Mouse (Mus musculus) A20 (cell line): Measurements from ENCODE around the gene Gm20388.

Experiments
- DNase-seq: peaks from one replicate; pipeline ENCODE4 v3.0.0-alpha.2; 2011; ENCODE audit warnings: low read depth, low spot score

Gene Gm20388

DNA sequence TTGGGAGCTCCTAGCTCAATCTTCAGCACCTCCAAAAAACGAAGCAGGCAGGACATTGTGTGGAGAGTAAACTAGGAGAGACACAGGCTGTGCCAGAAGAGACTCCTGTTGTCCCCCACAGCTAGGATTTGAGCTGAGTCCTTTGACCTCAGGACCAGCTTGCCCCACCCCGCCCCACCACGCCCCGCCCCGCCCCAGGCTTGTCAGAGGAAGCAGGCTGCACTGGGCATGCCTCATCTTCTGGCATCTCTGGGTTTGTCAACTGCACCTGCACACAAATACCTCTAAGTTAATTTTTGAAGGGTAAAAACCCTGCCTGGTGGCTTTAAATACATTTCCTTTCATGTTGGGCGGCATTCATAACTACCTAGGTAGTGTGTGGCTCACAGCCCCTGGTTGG is 290.7 kb downstream of the Gm20388 start:
- DNase-seq = peak; percentile 83

DNA sequence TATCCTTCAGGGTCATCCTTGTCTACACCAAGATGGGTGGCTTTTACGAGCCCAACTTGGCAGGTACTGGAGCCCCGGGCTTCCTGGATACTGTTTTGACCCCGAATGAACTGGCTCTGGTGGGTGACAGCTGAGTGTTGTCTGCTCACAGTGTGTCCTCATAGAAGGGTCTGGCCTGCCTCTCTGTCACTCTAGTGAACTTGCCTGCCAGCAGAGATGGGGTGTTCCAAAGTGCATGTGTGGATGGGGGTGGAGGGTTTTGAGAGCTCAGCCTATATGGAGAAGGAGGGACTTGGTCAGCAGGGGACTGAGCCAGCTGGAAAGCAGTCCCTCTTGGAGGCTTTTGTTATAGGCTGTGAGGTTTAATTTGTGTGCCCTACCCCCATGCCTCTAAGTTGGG is 291.9 kb downstream of the Gm20388 start:
- DNase-seq = no peak

- DNase-seq = no peak
These were observed 294.2 kb downstream of the Gm20388 start for GRCm38 (mm10) chr8:120204736-120205360.

GRCm38 (mm10) chr8:120205916-120206315 is 295.3 kb downstream of the Gm20388 start:
- no peak for DNase-seq

- DNase-seq = peak; percentile 28
These were observed 296.7 kb downstream of the Gm20388 start for GRCm38 (mm10) chr8:120207364-120207763.

DNA sequence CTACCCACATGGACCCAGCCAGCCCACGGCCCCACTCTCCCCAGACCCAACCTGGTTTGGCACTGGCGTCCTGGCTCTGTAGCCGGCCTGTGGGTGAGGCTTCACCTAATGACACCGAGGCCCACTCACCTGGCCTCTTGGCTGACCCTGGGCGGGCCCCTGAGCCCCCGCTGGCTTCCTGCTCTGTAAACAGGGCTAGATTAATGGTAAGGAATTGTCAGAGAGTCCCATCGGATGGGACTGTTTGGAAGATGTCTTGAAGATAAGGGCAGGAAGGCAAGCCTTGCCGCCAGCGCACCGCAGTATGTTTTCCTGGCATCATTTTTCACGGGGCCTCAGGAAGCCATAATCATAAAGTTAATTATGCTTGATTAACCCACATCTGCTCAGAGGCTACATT is 297.5 kb downstream of the Gm20388 start:
- DNase-seq = no peak

DNA sequence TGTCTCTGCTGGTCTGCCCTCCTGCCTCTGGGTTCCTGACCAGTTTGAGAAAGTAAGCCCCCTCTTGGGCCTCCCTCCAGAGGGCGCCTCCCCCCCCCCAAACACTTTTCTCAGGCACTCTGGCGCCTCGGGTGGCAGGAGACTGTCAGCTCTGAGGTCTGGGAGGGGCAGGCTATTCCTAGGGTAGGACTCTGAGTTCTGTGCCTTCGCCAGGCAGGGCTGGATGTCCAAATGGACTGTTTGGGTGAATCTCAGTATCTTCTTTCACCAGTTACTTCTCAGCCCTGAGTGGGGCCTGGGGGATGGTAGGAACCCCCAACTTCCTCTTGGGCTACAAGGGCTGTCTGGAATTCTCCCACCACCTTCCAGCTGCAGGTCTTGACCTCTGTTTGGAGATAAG is 300.7 kb downstream of the Gm20388 start:
- DNase-seq = no peak

DNA sequence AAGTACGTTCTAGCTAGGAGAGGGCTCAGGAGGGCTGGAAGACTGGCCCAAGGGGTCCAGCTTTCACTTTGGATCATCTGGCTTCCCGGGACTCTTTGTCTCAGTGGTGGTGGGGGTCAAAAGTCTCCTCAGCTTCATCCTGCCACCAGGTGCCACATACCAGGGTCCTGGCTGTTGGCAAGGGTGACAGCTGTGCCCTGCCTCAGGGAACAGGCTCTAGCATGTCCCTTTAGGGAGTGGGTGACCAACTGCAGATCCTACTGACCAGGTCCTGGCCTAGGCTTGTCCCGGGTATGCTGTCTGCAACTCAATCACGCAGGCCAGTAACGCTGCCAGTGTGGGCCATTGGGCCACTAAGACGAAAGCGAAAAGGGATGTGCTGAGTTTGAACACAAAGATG is 302.0 kb downstream of the Gm20388 start:
- DNase-seq = no peak

DNA sequence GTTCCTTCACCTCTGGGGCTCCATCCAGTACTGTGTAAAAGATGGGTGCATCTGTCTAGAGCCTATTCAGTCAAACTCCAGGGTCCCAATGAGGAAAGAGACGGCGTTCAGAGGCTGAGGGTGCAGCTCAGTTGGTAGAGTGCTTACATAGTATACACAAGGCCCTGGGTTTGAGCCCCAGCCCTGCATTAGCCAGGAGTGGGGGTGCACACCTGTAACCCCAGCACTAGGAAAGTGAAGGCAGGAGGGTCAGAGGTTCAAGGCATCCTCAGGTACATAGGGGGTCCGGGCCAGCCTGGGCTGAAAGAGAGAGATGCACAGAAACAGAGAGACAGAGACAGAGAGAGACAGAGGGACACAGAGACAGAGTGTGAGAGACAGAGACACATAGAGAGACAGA is 302.6 kb downstream of the Gm20388 start:
- no peak for DNase-seq

DNA sequence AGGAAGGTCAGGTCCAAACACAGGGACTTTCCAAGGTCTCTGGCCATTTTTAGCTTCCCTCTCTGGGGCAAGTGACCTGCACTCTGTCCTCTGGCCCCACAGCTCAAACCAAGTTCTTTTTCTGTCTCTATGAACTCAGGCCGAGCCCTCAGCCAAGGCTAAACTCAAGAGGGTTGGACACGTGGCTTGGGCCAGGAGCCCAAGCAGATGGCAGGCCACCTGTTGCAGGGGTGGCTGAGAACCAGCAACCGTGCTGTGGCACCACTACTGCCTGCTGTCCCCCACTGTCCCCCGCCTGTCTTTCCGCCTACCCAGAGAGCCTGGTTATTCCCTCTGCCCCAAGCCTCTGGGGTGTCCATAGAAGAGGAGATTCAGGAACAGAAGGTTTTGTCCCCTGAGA is 303.3 kb downstream of the Gm20388 start:
- peak; percentile 89 for DNase-seq

DNA sequence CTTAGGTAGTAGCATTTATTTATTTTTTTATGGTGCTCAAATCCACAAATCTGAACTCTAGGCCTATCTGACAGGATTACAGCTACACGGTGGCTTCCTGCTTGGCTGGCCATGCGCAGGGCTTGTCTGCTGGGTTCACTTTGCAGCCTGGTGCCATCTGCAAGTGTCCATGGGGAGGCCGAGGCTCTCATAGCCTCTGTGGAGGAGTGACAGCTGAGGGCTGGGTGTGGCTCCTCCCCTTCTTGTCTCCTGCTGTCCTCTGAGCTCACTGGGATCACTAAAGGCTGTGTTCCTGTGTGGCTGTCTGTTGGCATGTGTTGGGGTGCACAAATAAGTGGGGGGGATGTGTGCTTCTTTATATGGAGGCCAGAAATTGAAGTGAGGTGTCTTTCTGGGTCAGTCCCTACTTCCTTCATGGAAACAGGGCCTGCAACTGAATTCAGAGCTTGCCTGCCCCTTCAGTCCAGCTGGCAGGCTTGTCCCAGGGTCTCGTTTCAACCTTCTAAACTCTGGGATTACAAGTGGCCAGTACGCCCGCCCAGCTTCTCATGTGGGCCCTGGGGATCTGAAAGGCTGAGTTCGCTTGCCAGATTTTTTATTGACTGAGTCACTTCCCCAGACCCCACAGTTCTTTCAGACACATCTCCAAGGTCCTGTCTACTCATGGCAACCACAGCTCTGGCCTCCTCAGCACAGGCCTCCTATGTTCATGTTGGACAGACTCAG is 304.9 kb downstream of the Gm20388 start:
- peak; percentile 90 for DNase-seq

GRCm38 (mm10) chr8:120216855-120217830 is 306.5 kb downstream of the Gm20388 start:
- DNase-seq = peak; percentile 86

GRCm38 (mm10) chr8:120222548-120222947 is 311.9 kb downstream of the Gm20388 start:
- no peak for DNase-seq

GRCm38 (mm10) chr8:120224521-120225420 is 314.1 kb downstream of the Gm20388 start:
- peak; percentile 71 for DNase-seq

DNA sequence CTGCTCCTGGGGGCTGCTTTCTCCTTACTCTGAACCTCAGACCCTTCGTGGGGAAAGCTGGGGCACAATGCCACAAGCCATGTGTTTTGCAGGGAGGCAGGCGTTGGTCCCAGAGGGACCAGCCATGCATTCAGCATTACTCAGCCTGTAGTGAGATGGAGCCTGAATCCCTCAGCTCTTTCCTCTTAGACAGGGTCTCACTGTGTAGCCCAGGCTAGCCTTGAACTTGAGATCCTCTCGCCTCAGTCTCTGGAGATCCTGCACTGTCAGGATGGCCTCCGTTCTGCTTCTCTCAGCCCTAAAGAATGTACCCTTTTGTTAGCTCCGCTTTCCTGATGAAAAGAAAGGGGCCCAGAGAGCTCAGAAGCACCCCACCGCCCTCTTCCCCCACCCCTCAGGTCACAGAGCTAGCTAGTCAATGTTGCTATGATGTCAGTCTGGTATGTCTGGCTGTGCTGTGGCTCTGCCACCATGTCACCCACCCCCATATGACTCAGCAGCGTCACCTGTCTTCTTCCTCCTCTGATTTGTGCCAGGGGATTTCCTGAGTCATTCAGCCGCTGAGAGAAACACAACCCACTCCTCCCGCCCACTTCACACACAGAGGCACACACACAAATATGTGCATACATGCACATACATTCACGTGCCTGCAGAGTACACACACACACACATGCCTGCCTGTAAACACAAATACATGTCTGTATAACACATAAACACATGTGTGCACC is 314.9 kb downstream of the Gm20388 start:
- DNase-seq = peak; percentile 86

GRCm38 (mm10) chr8:120226700-120227577 is 316.3 kb downstream of the Gm20388 start:
- peak; percentile 39 for DNase-seq

DNA sequence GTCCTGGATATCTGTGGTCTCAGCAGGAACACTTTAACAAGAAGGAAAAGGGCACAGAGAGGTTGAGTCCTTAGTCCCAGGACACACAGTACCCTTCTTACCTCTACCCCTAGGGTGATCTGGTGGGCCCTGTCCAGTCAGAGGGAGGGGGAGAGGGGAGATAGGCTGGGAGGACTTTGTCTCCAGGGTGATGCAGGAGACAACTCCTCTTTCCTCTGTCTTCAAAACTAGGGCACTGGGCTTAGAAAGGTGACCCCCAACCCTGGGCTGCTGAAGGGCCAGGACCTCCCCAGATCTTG is 316.9 kb downstream of the Gm20388 start:
- DNase-seq = no peak

DNA sequence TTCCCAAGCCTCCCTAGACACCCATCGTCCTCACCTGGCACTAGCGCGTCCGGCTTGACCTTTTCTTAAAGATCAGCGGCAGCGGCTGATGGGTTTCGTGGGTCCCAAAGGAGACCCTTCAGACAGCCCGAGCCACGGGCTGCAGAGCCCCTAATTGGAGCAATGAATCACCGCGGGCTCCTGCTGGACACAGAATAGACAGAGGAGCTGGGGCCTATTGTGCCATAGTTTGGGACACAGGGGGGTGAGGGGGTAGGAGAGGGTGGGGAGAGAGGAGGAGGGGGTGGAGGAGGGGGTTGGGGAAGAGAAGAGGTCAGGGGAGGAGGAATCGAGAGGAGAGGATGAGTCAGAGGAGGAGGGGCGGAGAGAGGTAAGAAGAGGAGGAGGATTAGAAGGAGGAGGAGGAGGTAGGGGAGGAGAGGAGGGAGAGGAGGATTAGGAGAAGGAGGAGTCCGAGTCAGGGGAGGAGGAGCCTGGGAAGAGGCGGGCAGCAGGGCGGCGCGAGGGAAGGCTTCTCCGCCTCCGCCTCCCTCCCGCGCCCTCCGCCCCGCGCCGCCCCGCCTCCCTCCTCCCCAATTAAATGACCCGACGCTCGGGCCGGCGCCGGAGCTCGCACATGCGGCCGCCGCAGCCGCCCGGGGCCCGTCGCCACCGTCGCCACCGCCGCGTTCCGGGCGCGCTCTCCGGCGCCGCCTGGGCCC is 317.4 kb downstream of the Gm20388 start, which contains the start of gene Gse1:
Gse1 (plus strand) TSS at position 566 of the 701 bp plus-strand sequence.
- DNase-seq = no peak
